Mouse (Mus musculus) left cerebral cortex, postnatal 10 days (tissue): ENCODE data around the gene Doc2g. TPM values are rescaled to one million over a fixed set of nuclear protein-coding genes. Genes with fewer than 3 reads are reported as not detected.
A peak's percentile ranks its signal among the peaks of the same experiment; 100 is the strongest.
"Not testable (repeated sequence)": the region's sequence is repeated elsewhere in the genome, so short reads cannot be mapped to it uniquely, and the experiment has no call there.

Source experiments
- DNase-seq, 2 experiments: peaks; one replicate each; pipeline ENCODE4 v3.0.0; 2021 to 2022; ENCODE audit warnings: low spot score in 2 of 2, mixed read lengths in 1 of 2; ENCODE audit errors: extremely low spot score in 1 of 2
- intact Hi-C: fragments of 180-260 bp; cut with DNase I; formaldehyde crosslinking; loops from one replicate; pipeline ENCODE4 v1.15.1; 2025
- total RNA-seq, 2 experiments: library from RNA; stranded (reverse); gene quantifications; 2 replicates each; pipeline ENCODE4 v1.2.3; 2021

Gene Doc2g
- total RNA-seq, 2 experiments from 2014 or later = 3.3 to 4.1 TPM

DNA sequence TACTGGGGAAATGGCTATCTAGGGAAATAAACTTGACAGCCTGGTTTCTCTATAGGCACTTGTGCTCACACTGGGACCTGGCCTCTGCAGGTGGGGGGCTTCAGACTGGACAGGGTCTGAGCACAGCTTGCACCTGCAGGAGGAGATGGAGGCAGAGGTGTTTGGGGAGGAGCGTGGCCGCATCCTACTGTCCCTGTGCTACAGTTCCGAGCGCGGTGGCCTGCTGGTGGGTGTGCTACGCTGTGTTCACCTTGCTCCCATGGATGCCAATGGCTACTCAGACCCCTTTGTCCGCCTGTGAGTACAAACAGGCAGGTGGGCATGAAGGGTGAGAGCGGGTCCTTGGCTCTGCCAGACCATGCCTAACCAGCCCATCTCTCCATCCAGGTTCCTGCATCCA is 2.9 kb downstream of the Doc2g start:
- intact Hi-C loops = no loop called here
- DNase-seq = no peak

DNA sequence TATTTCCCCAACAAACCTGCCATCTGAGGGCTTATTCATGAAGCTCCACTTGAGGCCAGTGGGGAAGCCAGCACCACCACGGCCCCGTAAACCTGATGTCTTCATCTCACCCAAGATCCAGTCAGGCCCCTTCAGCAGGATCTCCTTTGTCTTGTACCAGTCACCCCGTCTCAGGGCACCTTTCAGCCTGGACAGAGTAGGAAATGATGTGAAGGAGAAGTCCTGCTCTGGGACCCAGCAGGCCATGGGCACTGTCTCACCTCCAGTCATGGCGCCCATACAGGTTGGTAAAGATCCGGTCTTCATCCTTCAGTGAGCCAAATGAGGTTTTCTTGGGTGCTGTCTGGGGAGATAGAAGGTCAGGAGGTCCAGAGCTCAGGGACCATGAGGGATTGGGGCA is 8.0 kb downstream of the Doc2g start:
- intact Hi-C loops = loop anchor here (10.0 kb wide), 1 partner anchor 214 kb away; no protein-coding TSS in a partner anchor
- no peak for DNase-seq

DNA sequence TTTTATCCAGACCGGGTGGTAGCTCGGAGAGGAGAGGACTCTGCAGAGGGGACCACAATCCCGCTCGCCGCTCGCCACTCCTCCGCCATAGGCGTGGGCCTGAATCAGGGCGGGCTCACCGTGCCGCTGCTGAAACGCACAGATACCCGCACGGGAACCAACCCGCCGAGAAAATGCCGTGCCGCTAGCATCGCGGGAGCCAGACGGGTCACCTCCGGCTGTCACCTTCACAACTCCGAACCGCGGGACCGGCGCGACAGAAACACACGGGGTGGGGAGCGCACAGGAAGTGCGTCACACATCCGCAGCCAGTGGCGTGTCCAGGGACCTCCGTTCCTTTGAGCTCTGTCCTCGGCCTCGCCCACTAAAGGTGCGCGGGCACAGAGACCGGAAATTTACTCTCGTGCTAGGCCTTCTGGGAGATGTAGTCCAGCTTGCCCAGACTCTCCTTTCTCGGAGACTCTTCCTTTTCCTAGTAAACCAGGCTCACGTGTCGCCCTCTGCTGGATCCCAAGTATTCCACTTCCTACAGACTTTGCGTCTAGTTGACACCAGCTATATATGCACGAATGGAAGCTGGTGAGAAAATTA is 9.4 kb downstream of the Doc2g start, which contains the start of gene Ndufv1:
Gene Ndufv1 (minus strand): TSS at position 375 of the 591 bp plus-strand sequence.
- peak; percentile 97 to 99 for DNase-seq
- intact Hi-C loops = loop anchor here (2.0 to 10.0 kb wide), 2 partner anchors 66 to 212 kb away; no protein-coding TSS in a partner anchor

DNA sequence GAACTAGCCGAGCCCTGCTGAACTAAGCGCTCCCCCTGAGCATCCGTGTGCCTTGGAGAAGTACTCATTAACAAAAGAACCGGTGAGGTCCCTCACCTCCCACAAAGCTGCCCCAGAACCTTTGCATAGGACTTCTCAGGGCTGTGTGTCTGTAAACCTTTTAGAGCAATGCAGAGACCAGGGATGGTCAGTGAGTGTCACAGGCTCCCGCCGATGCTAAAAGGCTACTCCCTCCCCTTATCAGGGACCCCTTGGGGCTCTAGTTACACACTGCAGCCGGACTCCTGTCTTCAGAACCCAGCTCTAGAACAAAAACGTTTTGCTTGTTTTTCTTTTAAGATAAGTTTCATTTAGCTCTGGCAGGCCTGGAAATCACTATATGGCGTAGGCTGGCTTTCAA is 10.0 kb downstream of the Doc2g start:
- no peak for DNase-seq
- intact Hi-C loops = loop anchor here (2.0 to 10.0 kb wide), 2 partner anchors 66 to 212 kb away; no protein-coding TSS in a partner anchor

DNA sequence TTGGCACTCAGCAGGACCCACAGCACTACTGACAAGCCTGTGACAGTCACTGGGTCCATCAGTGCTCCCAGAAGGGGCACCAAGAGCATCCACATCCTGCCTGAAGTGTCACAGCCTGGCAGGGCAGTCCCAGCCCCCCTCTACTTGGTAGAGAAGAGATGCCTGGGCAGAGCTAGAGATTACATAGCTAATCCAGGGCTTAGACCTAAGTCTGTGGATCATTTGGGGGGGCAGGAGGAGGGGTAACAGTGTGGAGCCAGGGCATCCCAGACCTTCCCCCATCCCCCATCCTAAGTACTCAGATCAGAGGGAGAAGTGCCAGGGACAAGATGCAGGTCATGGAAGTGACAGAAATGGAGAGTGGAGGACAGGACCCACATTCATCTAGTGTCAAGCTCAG is 11.7 kb downstream of the Doc2g start:
- DNase-seq = no peak
- intact Hi-C loops = loop anchor here (5.0 to 10.0 kb wide), 2 partner anchors 210 to 297 kb away; no protein-coding TSS in a partner anchor

DNA sequence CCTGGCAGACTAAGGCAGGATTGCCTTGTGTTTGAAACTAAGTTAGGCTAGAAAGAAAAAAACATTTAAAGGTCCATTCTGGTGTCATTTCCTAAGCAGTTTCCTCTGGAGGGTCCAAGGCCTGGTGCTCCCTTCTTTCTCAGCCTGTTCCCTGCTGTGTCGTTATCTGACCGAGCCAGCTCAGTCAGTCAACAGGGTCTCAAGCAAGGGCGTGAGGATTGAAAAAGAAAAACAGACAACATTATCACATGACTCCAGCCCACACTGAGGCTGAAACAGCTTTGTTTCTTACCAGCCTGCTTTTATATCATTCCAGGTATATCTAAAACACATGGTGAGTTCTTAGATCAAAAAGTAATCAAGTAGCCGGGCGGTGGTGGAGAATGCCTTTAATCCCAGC is 12.5 kb downstream of the Doc2g start:
- DNase-seq = no peak
- intact Hi-C loops = loop anchor here (5.0 to 10.0 kb wide), 2 partner anchors 209 to 297 kb away; no protein-coding TSS in a partner anchor

DNA sequence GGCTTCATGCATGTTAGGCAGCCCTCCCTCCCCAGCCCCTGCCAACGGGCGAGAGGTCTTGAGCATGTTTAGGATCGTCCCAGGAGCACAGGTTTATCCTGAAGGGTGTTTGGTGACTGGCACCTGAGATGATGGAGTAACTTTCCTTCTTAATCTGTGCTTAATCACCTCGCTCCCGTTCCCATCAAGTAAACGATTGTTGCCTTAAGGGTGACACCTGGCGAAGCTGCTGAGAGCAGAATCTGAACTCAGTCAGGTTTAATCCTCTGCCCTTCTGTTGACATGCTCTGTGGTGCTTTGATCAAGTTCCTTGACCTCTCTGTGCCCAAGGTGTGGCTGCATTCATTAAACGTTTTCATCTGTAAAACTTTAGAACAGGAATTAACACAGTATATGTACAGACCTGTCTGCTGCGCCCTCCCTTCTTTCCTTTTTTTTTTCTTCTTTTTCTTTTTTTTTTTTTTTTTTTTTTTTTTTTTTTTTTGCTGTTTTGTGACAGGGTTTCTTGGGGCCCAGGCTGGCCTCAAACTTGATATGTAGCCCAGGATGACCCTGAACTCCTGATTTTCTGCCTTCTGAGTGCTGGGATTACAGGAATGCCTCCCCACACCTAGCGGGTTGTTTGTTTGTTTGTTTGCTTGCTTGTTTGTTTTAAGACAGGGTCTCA is 14.9 kb downstream of the Doc2g start:
- DNase-seq = no peak
- intact Hi-C loops = loop anchor here (5.0 to 10.0 kb wide), 2 partner anchors 207 to 294 kb away; no protein-coding TSS in a partner anchor

DNA sequence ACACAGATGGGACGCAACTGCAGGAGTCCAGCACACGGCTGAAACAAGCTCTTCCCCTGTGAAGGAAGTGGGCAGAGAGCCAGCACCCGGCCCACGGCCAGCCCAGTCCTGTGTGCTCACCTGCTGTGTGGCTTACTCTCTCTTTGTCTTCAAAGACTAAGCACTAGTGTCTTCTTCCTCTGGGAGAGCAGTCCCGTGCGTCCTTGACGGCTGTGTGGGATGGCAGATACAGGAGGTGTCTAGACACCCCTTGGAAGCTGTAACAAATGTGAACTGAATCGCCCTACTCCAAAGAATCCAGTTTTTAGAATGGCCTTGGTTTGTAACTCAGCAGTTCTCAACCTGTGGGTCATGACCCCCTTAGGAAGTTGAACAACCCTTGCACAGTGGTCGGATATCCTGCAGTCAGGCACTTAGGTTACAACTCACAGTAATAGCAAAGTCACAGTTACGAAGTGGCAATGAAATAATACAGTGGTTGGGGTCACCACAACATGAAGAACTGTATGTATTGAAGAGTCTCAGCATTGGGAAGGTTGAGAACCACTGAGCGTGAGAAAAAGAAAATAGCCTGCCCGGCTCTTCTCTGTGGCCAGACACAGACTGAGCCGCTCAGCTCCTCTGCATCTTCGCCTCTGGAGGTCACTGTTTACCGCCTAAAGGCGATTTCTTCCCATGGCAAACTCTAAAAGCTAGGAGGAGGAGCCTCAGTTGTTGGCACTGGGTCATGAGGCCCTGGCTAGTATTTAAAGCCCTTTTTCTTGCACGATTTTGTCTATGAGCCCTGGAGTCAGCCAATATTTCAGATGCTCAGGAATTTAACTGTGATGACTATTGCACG is 15.8 kb downstream of the Doc2g start:
- intact Hi-C loops = loop anchor here (5.0 to 10.0 kb wide), 2 partner anchors 206 to 293 kb away; no protein-coding TSS in a partner anchor
- peak; percentile 81 to 87 for DNase-seq

DNA sequence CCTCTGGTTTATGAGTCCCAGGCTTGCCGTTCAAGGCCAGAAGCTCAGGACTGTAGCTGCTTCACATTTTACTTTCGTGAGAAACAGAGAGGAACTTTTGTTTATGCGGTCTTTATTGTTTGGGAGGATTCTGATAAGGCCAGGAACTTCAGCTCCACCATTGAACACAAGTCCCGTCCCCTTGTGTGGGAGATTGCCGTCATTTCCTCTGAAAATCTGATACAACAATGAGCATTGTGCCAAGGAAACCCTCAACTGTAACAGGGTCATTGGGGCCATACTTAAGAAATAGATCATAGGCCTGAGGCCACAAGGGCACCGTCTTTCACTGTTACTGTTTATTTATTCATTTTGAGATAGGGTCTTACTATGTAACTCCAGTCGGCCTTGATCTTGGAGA is 20.1 kb downstream of the Doc2g start:
- intact Hi-C loops = no loop called here
- no peak for DNase-seq

DNA sequence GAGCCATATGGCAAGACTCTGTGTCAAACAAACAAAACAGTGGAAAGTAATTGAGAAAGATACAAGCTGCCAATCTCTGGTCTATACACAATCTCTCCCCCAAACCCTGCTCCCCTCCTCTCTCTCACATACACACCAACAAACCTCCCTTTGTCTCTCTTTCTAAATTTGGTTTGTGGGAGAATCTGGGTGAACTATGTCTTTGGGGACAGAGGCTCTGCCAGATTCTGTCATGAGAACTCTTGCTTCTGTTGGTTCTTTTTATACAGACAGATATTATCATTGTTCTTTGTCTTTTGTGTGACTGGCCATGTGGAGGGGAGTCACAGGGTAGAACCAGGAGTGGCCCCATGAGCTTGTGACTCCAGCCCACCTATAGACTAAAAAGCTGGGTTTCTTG is 24.5 kb downstream of the Doc2g start:
- intact Hi-C loops = no loop called here
- DNase-seq = no peak

DNA sequence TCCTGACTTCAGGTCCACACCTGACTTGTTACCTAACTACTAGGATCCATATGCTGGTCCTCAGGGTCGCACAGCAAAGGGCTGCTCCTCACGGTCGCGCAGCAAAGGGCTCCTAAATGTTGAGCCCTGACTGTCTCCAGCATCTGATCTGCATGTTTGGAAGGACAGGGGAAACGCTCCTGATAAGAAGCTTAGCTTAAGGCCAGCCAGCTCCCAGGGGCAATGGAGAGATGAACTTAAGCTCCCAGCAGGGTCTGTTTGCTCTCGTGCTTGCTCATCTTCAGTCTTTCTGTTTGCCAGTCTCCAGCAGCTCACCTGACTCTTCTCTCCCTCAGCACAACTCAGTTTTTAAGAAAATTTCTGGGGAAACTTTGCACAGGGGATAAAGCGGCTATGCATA is 29.6 kb downstream of the Doc2g start:
- DNase-seq = no peak
- intact Hi-C loops = no loop called here

DNA sequence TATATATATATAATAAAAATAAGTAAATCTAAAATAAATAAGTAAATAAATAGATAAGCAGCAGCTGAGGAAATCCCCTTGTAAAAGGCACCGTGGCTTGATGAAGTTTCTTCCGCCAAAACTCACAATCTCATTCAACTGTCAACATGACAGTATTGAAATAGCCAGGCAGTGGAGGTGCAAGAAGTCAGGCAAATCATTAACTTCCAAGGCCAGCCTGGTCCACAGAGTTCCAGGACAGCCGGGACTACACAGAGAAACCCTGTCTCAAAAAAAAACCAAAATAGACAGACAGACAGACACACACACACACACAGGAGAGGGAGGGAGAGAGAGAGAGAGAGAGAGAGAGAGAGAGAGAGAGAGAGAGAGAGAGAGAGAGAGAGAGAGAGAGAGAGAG is 30.2 kb downstream of the Doc2g start:
- intact Hi-C loops = no loop called here
- DNase-seq = no peak

DNA sequence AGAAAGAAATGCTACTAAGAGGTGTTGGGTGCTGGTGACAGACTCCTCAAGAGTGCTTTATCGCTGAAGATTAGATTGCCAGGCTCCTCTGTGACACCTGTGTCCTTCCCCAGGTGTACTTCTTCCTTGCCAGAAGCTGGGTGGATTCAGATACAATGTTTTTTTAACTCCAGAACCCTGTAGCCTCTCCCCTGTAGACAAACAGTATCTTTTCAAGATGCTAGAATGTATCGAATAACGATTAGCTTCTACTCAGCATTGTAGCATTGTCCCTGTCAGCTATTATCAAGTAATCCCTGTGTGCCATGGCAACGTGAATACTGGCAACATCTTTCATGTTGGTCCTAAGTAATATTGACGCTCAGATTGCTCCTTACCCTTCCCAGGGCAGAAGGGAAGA is 30.6 kb downstream of the Doc2g start:
- intact Hi-C loops = no loop called here
- no peak for DNase-seq

DNA sequence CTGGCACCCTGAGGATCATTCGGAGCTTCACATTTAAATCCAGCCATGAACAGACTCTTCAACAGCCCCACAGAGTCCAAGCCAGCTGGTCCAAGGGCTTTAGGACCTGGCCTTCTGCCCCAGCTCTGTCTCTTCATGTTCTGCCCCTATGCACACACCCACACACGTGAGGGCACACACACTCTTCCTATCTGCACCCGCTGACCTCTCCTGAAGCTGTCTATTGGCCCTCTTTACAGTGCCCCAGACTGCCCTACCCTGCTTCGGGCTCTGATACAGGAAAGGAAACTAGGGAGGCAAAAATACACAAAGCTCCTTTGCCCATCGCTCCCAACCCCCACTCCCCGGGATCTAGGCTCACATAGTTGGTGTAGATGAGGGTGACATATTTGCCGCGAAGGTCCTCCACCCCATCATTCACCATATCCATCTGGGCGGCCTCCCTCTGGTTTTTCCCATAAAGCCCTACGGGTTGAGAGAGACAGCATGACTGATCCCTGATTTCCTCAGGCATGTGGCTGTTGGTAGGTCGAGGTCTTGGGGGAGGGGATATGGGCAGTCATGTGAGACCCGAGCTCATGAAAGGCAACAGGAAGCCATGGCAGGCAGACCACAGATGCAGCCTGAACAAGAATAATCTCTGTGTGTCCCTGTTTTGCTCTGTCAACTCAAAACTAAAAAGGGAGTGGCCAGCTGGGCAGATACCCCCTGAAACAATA is 33.4 kb downstream of the Doc2g start:
- no peak for DNase-seq
- intact Hi-C loops = no loop called here

DNA sequence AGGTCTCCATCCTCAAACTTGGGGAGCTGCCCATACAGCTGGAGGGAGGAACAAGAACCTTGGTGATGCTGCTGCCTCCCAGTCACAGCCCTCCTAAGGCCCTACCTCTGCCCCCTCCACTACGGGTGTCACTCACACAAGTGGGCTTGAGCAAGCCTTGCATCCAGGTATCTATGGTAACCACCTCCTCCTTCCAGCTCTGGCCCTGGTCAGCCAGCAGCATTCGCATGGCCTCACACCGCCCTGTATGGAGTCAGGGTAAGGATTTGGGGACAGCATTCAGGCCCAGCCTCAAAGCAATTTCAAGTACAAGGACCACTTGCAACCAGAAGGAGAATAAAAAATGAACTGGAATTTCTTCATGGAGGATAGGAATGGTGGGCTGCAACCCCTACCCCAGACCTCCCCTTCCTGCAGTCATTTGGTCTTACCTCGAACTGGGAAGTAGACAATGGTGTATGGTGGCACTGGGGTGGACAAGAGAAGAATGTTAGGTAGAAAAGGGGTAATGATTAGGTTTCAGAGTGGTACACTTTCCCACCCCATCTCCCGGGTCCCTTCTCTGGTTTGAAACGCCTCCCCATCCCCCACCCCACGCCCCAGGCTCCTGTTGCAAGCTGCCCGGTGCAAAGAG is 34.2 kb downstream of the Doc2g start:
- intact Hi-C loops, DNase-seq: not testable (repeated sequence)

DNA sequence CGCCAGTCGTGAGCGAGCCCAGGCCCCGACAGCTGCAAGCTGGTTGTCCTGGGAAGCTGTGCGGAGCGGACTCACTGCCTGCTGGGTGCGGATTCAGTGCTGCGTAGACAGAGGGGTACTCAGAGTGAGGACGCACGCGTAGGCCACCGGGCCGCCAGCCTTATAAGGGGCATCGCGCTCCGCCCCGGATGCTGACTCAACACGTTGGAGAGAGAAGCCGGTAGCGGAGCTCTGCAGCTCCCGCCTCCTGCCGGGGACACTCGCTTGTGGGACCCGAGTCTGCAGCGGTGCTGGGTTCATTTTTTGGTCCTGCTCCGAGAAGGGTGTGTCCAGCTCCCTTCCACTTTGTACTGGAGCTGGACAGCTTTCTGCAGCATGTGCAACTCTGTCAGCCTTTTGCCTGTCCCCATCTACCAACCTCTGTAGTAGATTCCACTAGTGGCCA is 34.7 kb downstream of the Doc2g start, which contains the start of gene Gstp1:
Gene Gstp1 (minus strand): TSS at position 198 of the 445 bp plus-strand sequence.
- intact Hi-C loops = no loop called here
- DNase-seq = peak; percentile 78 to 92

DNA sequence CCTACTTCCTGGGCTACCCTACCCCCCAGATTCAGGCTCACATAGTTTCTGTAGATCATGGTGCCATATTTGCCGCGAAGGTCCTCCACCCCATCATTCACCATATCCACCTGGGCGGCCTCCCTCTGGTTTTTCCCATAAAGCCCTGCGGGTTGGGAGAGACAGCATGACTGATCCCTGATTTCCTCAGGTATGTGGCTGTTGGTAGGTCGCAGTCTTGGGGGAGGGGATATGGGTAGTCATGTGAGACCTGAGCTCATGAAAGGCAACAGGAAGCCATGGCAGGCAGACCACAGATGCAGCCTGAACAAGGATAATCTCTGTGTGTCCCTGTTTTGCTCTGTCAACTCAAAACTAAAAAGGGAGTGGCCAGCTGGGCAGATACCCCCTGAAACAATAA is 37.8 kb downstream of the Doc2g start:
- DNase-seq = peak in 1 of 2 experiments; percentile 18
- intact Hi-C loops = not testable (repeated sequence)

DNA sequence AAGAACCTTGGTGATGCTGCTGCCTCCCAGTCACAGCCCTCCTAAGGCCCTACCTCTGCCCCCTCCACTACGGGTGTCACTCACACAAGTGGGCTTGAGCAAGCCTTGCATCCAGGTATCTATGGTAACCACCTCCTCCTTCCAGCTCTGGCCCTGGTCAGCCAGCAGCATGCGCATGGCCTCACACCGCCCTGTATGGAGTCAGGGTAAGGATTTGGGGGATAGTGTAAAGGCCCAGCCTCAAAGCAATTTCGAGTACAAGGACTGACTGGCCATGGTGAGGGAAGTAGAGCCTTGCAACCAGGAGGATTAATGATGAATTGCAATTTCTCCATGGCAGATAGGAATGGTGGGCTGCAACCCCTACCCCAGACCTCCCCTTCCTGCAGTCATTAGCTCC is 38.4 kb downstream of the Doc2g start:
- DNase-seq = peak in 1 of 2 experiments; percentile 18
- intact Hi-C loops = not testable (repeated sequence)
